Mouse (Mus musculus) fat pad, adult 2 months (tissue): Measurements from ENCODE around the gene Rhbg.

Experiments used
- DNase-seq: peaks from one replicate; pipeline ENCODE4 v3.0.0-alpha.2; 2011; ENCODE audit warnings: low read depth, low spot score; ENCODE audit errors: extremely low read depth

Gene Rhbg

DNA sequence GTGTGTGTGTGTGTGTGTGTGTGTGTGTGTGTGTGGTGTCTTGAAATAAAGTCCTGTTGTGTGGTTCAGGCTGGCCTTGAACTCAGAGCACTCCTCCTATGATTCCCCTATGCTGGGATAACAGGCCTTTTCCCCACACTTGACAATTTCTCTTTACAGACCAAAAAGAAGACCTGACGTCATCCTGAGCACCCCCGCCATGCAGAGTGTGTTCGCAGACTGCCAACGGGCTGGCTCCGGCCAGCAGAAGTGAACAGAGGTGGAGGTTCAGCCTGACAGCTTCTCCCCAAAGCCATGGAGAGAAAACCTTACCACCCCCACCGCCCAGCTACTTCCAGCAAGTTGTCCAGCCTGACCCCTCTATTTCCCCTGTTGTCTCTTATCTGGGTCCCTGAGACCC lies 25.0 kb downstream of the Rhbg start:
- DNase-seq: no peak

DNA sequence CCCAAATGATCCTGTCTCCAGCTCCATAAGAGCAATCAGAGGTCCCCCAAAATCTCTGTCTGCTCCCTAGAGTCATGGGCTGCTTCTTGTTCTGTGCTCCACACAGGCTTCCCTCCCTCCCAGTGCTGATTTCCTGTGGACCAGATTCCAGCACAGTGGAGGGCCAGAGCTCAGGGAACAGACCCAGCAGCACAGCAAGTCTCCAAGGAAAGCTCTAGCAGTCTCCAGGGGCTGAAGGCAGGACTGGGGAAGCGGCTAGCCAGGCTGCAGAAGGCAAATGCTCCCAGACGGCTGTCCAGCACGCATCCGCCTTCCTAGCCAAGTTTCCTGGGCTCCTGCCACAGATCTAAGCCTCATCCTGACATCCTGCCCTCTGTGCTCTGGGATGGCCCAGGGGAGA lies 25.6 kb downstream of the Rhbg start:
- no peak for DNase-seq

DNA sequence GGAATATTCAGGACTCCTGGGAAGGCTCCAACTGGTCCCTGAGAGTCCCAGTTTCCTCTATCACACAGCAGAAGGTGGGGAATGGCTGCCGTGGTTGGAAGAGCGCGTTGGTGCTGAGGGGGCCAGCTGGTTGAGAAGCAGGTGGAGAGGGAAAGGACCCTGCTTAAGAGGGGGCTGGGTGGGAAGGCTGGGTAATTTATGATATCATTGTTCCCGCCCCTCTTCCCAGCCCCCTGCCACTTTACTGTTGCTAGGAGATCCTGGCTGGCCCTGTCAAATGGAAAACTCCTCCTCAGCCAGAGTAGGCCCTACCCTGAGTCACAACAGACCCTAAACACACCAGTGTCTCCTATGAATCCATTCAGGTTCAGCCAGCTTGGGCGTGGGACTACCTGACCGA lies 26.5 kb downstream of the Rhbg start:
- no peak for DNase-seq

DNA sequence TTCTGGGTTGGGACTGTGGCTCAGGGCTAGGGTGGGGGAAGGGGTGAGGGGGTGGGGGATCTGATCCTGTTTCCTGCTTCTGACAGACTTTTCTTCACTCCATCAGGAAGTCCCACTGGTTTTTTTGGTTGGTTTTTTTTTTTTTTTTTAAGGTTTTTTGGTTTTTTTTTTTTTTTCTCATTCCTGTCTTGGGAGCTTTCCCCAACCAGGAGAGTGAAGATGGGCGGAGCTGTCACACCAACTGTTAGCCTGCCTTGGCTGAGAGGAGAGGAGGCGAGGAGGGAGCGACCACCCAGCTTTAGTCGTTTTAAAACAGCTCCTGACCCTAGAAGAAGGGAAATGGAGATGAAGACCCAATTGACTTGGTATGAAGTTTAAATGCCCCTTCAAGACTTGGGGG lies 27.2 kb downstream of the Rhbg start:
- no peak for DNase-seq

DNA sequence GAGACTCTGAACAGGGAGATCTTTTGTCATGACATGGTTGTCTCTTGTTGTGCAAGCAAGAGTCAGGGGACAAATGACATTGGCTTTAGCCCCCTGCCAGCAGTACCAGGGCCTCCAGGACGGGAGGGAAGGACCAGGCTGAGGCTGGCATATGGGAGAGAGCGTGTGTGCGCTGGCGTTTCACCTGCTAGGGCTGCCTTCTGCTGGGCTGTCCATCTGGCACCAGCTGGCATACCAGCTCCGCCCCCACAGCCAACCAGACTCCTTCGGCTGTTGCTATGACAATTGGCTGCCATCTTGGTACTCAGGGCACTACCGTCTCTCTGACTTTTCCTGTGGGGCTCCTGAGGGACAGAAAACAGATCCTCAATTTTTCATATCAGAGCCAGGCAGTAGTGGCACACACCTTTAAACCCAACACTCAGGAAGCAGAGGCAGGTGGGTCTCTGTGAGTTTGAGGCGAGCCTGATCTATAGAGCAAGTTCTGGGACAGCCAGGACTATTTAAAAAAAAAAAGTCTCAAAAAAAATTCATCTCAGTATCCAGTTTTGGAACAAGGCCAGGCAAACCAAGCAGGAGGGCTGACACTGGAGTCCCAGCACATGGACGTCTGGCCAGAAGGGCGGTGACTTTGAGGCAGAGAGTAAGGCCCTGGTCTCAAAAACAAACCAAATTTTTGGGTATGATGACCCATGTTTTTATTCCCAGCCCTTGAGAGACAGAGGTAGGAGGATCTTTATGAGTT lies 28.2 kb downstream of the Rhbg start:
- DNase-seq: no peak

DNA sequence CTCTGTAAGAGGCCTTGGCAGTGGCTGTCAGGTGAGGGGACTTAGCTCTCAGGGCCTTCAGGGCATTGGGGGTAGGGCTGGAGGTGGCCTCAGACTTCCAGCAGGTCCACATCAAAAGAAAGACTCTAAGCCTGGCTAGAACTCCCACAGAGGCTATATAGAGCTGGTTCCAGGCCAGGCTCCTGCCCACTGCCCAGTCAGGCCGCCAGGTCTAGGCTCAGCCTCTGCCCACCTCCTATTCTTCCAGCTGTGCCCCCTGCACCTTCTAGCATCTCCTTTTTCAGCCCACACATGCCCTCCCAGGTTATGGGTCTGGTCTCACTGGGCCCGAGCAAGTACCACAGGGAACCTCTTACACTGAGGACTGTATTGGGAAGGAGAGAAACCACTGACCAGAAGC lies 29.6 kb downstream of the Rhbg start:
- no peak for DNase-seq

DNA sequence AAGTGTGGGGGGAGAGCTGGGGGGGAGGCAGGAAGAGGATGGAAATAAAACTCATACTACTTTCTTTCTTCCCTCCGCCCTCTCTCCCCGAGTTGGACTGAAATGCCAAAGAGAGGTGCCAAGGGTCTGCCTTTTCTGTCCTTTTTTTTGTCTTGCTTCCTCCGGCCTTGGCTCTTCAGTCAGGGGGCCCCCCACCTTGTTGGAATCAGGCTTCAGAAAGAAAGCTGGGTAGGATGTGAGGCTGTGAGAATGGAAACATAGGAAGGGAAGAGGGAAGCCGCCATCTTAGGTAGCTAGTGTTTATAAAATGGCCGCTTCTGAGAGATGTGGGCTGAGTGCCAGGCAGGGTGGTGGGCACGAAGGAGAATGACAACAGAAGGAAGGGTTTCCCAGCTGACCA lies 32.1 kb downstream of the Rhbg start:
- DNase-seq: no peak

DNA sequence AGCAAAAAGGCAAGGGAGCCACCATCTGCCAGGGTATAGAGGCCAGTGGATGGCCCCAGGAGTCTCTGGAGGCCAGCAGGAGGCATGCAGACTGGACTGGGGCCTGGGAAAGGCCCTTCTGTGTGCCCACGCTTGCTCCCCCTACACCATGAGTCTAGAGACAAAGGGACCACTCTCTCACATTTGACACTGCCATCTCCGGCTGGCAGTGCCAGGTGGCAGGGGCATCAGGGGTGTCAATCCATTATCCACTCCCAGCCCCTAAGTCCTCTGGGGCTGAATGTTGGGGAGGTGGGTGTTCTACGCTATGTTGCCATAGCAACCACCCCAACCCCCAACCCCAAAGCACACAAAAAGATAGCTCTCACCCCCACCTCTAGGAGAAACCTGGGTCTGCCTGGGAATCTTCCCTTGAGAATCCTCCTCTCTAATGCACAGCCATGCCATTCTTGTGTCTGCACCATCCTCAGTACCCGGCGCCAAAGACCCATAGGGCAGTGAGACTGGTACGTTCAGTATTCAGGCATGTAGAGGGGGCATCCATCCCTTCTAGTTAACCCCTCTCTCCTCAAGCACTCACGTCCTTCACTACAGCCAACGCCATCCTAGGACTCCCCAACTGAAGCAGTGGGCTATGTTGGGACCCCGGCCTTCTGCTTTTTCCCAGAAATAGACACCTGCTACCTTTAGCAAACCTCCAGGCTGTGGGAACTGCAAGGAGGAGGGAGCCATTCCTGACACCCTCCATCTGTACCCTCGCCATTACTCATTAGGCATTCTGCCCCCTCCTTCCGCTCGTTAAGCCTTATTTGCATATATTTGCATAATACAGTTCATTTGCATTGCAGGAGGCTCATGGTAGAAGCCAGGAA lies 32.8 kb downstream of the Rhbg start:
- no peak for DNase-seq

DNA sequence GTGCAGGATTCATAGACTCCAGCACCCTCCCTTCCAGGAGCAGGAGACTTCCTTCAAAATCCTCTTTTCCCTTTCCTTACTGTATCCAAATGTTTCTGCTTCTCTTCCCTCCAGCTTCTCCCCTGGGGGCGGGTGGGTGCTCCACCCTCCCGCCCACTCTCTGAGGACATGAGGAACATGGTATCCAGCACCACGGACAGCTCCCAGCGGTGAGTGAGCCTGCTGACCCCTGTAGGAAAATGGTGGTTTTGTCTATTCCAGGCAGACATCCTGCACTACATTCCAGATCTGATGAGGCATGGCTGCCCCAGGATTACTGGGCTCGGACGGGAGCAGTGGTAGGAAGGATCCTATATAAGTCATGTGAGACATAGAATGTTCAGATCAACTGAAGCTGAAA lies 33.7 kb downstream of the Rhbg start:
- DNase-seq: no peak

DNA sequence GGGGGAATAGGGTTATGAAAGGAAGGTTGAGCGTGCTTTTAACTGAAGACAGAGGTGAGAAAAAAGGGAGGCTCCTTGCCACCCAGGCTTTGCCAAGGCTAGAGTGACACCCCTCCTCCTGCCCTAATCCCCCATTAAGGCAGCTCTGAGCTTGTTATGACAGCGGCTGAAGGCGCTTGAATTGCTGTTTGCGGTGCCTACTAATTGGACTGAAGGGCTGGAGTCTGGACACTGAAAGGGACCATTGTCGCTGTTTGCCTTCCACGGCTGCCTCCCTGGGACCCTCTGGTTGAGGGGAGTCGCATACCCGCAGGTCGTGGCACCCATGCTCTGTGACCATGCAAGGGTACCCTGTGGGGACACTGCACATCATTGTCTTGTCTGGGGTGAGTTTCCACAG lies 34.6 kb downstream of the Rhbg start:
- DNase-seq: no peak

DNA sequence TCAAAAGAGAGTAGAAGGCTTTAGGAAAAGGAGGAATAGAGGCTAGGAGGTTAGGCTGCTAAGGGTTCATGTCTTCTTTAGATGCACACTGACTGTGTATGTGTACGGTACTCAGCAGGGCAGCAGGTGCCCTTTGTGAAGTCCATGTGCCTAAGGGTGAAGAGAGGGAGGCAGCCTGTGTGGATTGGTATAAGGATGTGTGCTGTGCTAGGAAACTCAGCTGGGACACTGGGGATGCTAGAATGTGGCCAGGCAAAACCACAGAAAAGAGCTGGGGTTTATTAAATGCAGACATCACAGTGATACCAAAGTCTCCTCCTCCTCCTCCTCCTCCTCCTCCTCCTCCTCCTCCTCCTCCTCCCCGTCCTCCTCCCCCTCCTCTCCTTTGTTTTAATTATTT lies 36.8 kb downstream of the Rhbg start:
- DNase-seq: no peak

DNA sequence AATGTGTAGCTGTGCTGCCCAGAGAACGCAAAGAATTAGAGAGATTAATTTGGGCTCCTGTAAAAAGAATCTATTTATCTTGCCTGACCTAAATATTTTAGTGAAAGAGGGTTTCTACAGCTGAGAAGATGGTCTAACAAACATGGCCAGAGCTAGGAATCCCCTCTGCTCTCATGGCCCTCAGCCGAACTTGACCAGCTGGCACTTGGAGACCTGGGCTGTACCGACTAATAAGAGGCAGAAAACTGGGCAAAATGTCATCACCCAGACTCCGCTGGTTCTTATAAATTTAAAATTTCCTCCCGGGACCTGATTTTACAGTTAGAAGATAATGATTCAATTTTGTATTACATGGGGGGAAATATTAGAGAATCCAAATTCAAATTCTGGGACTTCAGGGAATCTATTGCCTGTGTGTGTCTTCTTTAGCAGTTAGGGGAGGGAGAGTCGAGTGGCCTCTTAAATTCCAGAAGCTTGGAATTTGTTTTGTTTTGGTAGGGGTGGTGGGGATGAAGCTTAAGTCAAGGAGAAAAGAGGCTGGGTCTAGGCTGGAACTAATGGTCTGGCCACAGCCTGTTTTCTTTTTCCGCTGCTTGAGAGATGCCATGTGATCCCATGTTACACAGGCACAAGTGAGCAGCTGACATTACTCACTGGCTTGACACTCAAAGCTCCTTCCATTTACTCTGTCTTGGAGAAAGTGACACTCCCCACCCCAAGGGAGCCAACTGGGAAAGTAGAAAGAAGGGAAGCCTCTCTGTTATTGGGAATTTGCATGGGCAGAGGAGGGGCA lies 37.8 kb downstream of the Rhbg start:
- no peak for DNase-seq

DNA sequence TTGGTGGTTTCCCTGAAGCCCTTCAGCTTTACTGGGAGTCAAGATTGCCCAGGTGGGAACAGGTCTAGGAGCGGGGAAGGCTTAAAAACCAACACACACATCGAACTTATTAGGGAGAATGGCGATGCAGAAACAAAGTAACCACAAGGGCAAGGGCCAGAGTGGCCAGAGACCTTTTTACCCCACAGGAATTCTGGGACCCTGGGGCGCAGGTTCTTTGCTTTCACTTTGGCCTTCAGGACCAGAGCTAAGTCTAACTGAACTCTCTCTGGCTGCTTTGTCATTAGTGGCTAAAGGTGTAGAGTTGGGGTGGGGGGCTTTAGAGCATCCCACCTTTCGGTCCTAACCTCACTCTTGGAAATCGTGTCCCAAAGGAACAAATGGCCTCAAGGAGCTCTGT lies 38.4 kb downstream of the Rhbg start:
- DNase-seq: no peak

DNA sequence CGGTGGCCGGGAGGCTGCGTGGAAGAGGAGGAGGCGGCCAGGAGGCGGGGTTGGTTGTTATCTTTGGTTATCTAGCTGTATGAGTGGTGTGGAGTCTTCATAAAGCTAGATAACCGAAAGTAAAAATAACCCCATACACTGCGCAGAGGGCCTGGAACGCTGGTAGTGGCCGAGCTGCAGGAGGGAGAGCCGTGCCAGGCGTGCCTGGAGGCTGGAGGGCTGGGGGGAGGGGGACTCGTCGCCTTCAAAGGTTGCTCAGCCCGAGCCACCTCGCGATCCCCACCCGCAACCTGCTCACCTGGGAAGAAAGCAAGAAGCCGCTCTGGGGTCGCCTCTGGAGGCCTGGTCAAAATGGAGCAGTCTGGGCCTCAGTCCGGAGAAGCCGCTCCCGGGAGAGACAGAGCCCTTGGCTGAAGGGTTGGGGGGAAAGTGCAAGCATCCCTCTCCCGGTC lies 38.9 kb downstream of the Rhbg start:
- DNase-seq: no peak

DNA sequence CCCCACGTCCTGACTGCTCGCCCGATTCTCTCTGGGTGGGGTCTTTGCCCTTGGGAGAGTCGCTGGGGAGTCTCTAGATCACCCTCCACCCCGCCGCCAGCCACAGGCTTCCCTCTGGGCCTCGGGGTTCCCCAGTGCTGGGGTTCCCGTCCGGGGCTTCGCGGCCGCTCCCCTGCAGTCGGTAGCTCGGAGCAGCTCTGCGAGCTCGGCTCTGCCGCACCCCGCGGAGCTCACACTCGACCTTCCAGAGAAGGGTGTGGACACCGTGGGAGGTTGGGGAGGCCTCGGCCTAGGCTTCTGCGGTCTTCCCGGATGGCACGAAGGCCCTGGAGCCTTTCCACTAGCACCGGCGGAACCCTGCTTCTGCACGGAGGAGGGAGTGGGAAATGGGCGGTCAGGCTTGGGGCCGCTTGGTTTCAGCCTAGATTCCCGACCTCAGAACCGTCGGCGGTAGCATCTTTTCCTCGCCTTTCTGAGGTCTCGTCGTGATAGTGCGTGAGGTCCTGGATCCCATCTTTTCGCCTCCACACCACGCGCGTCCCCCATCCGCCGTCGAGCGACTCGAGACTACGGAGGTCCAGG lies 39.4 kb downstream of the Rhbg start:
- no peak for DNase-seq

DNA sequence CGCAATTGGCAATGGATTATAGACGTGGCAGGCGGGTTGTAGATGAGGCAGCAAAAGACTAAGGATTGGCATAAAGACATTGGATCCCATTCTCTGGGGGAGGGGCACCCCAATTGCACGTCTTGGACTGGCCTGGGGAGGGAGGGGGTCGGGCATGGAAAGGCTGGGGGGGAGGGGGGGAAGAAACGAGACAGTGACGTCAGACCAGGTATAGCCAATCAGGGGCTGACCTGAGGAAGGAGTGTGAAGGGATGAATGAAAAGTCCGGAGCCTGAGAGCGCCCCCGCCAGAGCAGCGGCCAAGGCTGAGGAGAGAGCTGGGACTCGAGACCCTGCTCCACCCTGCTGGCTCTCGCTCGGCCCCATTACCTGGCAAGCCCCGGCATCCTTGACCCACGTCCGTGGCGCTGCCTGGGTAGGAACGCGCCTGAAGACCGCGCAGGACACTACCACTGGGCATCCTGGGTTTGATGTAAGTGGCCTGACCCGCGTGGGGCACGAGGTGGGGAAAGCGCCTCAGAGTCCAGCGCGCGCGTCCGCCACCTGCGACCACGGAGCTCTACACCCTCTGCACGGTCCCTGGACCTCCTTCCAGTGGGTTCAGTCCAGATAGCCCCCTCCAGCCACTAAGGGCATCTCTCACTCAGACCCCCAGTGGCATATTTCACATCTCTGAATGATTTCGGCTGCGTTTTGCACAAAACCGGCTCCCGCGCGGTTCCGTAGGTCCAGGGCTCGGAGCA lies 40.1 kb downstream of the Rhbg start:
- DNase-seq: no peak

DNA sequence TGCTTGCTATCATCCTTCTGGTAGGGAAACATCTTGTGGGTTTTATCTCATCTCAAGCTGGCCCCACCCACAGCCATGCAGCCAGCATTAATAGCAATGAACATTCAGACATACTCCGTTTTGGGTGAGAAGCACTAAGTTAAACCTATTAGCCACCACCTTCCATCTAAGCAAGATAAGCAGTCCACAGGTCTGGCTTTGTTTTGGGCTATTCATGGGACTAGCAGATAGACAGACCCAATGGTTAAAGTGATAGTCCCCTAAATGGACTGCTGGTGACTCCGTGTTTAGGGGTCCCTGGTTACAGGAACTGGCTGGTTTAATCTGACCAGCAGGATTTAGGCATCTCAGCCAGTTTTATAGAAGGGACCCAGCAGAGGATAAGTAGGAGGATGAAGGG lies 41.5 kb downstream of the Rhbg start:
- DNase-seq: no peak

DNA sequence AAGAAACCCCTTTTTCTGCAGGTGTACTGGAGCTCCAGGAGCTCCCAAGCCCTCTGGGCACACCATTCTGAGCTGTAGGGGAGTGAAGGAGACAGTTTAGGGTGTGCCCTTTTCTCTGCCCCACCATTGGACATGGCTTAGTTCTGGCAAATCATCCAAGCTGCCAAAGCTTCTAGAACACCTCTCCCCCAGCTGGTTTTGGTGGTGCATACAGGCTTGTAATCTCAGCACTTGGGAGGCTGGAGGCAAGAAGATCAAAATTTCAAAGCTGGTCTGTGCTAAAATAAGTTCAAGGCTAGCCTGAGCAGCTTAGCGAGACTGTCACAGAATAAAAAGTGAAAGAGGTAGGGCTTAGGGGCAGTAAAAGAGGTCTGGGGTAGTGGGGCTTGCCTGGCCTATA lies 42.2 kb downstream of the Rhbg start:
- no peak for DNase-seq

DNA sequence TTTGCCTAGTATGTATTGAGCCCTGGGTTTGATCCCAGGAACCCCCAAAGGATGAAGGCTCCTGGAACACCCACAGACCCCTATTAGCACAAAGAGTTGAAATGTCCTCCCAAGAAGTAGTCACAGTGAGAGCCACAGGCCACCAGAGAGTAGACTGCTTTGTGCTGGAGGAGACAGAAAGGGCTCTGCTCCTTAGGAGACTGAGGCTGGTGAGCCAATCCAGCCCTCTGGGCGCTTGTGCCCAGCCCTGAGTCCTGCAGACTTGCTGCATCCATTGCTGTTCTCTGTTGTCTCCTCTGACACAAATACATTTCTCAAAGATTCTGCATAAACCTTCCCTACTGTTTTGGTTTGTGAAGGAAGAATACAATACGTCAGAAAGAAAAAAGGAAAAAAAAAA lies 43.6 kb downstream of the Rhbg start:
- DNase-seq: no peak

DNA sequence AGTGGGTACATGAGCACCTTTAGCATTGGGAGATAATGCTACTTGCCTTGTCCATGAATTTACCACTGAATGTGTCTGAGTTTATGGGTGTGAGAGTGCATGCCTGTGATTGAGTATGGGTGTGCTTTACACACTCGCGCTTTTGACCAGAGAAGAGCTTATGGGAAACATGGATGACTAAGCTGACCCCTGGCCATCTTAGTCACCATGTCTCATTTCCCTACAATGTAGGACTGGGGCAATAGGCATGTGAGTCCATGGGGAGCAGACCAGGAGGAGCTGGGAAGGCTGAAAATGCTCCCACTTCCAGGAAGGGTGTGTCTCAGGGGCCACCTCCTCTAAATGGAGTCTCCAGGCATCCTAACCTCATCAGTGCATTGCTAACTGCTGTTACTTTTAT lies 44.4 kb downstream of the Rhbg start:
- DNase-seq: no peak

DNA sequence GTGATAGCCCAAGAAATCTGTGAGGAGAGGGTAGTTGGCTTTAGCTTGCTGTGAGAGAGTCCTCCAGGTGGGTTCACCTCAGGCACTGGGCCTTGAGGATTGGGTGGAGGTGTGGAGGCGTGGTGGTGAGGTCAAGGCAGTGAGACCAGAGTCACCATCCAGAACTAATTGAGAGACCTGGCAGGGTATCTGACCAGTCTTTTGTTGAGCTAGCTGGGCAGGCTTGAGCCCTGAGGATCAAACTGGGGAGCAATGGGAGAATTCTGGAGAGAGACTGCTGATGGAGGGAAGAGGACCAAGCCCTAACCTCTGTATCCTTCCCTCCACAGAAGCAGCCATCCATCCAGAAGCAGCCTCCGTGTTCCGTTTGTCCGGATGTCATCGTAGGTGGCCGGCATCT lies 45.2 kb downstream of the Rhbg start:
- DNase-seq: no peak
